Mouse (Mus musculus): ENCODE results near the gene Sept9.

DNA sequence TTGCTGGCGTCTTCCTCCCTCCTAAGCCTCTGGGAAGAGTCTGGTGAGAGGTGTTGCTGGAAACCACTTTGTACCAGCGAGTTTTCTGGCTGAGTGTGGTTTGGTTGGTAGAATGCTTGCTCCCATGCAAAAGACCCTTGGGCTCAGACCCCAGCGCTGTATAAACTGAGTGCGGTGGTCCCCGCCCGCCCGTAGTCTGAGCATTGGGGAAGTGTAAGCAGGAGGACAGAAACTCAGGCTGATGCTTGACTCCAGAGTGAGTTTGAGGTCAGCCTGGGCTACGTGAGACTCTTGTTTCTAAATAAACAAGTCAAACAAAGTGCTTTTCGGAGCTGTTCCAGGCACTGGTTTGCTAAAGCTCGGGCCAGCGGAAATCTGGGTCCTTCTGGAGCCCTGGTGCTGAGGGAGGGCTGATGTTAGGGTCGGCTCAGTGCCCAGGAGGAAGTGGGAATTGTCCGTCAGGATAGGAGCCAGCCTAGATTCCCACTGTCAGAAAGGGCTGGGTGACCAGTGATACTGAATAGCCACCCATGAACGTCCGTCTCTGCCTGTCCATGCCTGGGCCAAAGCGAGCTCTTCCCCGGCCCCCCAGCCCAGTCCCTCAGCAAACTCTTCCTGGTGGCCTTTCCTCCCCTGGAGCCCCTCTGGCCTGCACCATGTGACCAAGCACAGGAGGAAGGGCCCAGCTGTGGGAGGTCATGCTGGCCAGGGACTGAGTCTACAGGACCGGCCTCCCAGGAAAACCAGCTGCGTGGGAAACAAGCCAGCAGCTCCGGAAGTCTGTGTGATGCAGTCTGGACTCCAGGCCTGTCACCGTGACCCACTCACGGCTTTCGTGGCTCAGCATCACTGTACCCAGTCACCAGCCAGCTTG lies 112.8 kb downstream of the Sept9 start:
- TF ChIP-seq CTCF (IDR thresholded peaks at IDR 0.05; ENCODE audit: low read depth, low read length) (no peak), GATA1 (IDR thresholded peaks at IDR 0.05; ENCODE audit: borderline replicate concordance, low read length) (no peak)

Measured in G1E (cell line).